Mouse (Mus musculus): ENCODE results near the gene Cyp4f39.
"Not testable (repeated sequence)": the region's sequence is repeated elsewhere in the genome, so short reads cannot be mapped to it uniquely, and the experiment has no call there.

Cyp4f39 gene

DNA sequence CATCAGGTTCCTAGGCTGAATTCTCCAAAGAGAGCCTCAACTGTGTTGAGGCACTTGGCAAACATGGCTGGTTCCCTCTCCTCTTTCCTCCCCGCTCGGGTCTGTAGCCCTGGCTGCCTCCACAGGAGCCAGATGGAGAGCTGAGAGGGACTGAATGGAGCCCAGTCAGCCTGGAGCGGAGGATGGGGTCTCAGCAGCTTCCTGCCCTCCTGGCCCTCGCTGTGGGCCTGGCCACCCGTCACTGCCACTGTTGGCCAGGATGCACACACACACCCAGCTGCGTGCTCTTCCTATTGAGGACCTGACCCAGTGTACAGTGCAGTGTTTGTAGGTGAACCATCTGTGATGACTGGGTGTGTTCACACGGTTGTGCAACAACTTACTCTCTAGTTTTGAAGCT is 19.7 kb downstream of the Cyp4f39 start:
- no peak for DNase-seq (ENCODE audit: extremely low spot score, low read depth, low spot score)

GRCm38 (mm10) chr17:32474954-32475560 is 22.5 kb downstream of the Cyp4f39 start:
- no peak for DNase-seq (ENCODE audit: extremely low spot score, low read depth, low spot score)

GRCm38 (mm10) chr17:32477204-32477603 is 24.7 kb downstream of the Cyp4f39 start:
- no peak for DNase-seq (ENCODE audit: extremely low spot score, low read depth, low spot score)

DNA sequence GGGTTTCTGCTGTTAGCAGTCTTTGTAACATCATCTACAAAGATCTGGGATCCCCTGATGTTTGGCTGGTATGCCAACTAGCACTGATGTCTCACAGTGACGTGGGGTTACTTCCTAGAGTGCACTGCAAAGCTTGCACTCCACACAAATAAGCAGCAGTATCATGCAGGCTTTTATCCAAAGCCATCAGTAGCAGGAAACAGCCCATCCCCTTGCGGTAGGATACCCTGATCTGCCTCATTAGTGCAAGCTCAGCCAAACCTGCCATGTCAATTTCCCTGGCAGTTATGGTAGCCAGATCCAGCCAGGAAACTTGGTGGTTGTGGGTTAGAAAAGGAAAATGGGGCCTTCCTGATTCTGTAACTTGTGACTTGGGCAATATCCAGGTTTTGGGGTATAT is 26.2 kb downstream of the Cyp4f39 start:
- DNase-seq (ENCODE audit: extremely low spot score, low read depth, low spot score), result no peak

GRCm38 (mm10) chr17:32479554-32480506 is 27.3 kb downstream of the Cyp4f39 start:
- DNase-seq (ENCODE audit: extremely low spot score, low read depth, low spot score), result no peak

DNA sequence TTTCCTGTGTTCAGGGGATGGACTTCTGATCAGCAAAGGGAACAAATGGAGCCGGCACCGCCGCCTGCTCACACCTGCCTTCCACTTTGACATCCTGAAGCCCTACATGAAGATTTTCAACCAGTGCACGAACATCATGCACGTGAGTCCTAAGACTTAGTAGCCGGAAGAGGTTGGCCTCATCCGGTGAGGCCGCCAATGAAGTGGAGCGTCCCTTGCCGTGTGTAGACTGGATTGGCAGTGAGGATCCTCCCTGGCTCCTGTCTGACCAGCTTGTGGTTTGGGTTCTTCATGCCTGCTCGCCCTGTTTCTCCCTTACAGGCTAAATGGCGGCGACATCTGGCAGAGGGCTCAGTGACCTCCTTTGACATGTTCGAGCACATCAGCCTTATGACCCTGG is 29.2 kb downstream of the Cyp4f39 start:
- DNase-seq (ENCODE audit: extremely low spot score, low read depth, low spot score), result no peak

GRCm38 (mm10) chr17:32483200-32483599 is 30.7 kb downstream of the Cyp4f39 start:
- DNase-seq (ENCODE audit: extremely low spot score, low read depth, low spot score), result no peak

- no peak for DNase-seq (ENCODE audit: extremely low spot score, low read depth, low spot score)
Measured at GRCm38 (mm10) chr17:32492349-32492980, 39.9 kb downstream of the Cyp4f39 start.

- DNase-seq (ENCODE audit: extremely low spot score, low read depth, low spot score), result no peak
Measured at GRCm38 (mm10) chr17:32494601-32495000, 42.1 kb downstream of the Cyp4f39 start.

- DNase-seq (ENCODE audit: extremely low spot score, low read depth, low spot score), result not testable (repeated sequence)
Measured at GRCm38 (mm10) chr17:32500511-32500910, 48.0 kb downstream of the Cyp4f39 start.

DNA sequence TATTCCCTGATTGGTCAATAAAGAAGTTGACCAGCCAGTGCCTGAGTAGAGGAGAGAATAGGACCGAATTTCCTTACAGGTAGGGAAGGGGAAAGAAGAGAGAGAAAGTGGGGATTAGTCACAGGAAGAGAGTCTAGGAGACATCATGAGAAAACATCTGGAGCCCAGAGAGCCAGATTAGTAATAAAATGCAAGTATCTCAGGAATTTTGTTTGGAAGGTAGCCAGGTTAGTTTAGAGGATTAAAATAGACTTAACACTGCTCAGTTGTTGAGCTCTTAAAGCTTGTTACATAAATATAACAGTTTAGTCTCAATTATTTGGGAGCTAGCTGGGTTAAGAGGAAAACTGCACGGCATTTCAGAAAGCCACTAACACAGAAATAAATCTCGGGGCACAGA is 48.5 kb downstream of the Cyp4f39 start:
- no peak for DNase-seq (ENCODE audit: extremely low spot score, low read depth, low spot score)

DNA sequence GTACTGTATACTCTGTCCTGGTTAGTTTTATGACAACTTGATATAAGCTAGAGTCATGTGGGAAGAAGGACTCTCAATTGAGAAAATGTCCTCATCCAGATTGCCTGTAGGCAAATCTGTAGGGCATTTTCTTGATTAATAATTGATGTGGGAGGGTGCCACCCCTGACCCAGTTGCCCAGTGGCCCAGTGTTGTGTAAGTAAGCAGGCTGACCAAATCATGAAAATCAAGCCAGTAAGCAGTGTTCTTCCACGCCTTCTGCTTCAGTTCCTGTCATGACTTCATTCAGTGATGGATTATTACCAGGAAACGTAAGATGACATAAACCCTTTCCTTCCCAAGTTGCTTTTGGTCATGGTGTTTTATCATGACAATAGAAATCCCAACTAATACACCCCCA is 50.6 kb downstream of the Cyp4f39 start:
- DNase-seq (ENCODE audit: extremely low spot score, low read depth, low spot score), result no peak

GRCm38 (mm10) chr17:32505851-32506728 is 53.6 kb downstream of the Cyp4f39 start, which contains the start of gene Cyp4f17:
TSS of gene Cyp4f17 (plus strand) at chr17:32506050.
- no peak for DNase-seq (ENCODE audit: extremely low spot score, low read depth, low spot score)

DNA sequence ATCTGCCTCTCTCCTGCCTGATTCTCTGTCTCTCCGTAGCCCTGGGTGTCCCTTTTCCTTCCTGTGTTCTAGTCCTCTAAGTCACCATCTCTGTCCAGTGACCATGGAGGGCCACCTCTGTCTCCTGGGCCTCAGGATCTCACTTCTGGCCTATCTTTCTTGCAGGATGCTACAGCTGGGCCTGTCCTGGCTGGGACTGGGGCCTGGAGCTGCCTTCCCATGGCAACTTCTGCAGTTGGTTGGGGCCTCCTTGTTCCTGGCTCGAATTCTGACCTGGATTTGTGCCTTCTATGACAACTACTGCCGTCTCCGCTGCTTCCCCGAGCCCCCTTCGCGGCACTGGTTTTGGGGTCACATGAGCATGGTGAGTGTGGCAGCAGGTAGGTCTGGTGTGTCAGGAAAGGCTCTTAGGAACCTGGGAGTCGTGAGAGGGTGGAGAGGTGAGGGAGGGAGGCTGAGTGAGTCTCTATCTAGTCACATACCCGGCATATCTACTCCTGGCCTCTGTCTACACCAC is 54.3 kb downstream of the Cyp4f39 start:
- DNase-seq (ENCODE audit: extremely low spot score, low read depth, low spot score), result no peak

- no peak for DNase-seq (ENCODE audit: extremely low spot score, low read depth, low spot score)
Measured at GRCm38 (mm10) chr17:32516126-32516525, 63.6 kb downstream of the Cyp4f39 start.

GRCm38 (mm10) chr17:32521981-32522380 is 69.5 kb downstream of the Cyp4f39 start:
- no peak for DNase-seq (ENCODE audit: extremely low spot score, low read depth, low spot score)

DNA sequence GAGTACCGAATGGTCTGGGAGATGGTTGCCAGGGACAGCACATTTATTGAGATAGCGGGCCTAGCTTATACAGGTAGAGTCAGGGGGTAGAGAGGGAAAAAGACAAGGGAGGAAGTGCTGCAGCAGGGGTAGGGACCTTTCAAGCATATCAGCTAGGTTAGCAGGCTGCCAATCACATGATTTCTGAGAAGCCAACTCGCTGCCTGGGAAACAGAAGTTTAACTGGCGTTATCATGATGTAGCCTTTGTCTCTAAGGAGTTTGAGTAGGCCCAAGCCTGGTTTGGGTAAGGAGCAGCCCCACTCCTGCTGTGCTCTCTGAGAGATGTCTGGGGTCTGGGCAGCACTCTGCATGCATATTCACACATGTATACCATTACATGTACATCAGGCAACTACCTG is 69.9 kb downstream of the Cyp4f39 start:
- no peak for DNase-seq (ENCODE audit: extremely low spot score, low read depth, low spot score)

- DNase-seq (ENCODE audit: extremely low spot score, low read depth, low spot score), result no peak
Measured at GRCm38 (mm10) chr17:32522816-32523215, 70.3 kb downstream of the Cyp4f39 start.

DNA sequence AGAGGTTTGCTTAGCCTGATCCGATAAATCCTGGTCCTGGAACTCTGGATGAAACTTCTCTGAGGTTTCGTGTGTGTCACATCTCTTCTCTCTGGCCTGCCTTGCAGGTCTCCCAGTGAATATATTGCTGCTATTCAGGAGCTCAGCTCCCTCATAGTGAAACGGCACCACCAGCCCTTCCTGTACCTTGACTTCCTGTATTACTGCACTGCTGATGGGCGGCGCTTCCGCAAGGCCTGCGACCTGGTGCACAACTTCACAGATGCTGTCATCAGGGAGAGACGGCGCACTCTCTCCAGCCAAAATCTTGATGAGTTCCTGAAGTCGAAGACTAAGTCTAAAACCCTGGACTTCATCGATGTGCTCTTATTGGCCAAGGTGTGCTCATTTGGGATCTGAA is 71.4 kb downstream of the Cyp4f39 start:
- no peak for DNase-seq (ENCODE audit: extremely low spot score, low read depth, low spot score)

DNA sequence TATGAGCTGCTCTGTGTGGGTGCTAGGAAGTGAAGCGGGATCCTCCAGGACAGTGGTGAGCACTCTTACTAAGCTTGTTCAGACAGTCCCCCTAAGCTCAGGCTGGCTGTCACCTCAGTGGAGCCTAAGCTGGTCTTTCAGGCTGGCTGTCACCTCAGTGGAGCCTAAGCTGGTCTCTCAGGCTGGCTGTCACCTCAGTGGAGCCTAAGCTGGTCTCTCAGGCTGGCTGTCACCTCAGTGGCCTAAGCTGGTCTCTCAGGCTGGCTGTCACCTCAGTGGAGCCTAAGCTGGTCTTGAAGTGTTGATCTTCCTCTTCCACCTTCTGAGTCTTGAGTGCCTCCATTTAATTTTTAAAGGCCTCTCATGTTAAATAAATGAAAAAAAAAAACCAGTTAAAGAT is 73.8 kb downstream of the Cyp4f39 start:
- DNase-seq (ENCODE audit: extremely low spot score, low read depth, low spot score), result not testable (repeated sequence)

DNA sequence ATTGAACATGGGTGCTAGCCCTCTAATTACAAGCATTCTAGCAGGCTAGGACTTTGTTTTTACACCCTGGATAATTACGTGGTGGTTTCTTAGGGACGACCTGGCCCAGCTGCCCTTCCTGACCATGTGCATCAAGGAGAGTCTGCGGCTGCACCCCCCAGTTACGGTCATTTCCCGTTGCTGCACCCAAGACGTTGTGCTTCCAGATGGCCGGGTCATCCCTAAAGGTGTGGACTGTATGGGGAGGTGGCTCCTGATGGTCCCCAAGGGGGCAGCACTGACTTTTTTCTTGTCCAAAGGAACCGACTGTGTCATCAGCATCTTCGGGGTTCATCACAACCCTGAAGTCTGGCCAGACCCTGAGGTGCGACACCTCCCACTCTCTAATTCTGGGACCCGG is 75.2 kb downstream of the Cyp4f39 start:
- DNase-seq (ENCODE audit: extremely low spot score, low read depth, low spot score), result no peak
